Mouse (Mus musculus) midbrain, embryonic 11.5 days (tissue): ENCODE measurements at regions not wholly inside any gene's neighbourhood (a gene's known extent, or its start where the extent isn't known, plus 50 kb on each side); places are given as distances from the start of the nearest gene placed in this dataset.
A peak's percentile ranks its signal among the peaks of the same experiment; 100 is the strongest.

Source experiments
- ATAC-seq: fragments of 200-750 bp; cut with Nextera tagmentation; 2 replicates; pipeline ENCODE4 v1.8.0; 2017; ENCODE audit warnings: moderate TSS enrichment, moderate library complexity; ENCODE audit not compliant: low FRiP score
- DNase-seq: peaks from one replicate; pipeline ENCODE4 v3.0.0; 2015; ENCODE audit warnings: low spot score; ENCODE audit errors: missing footprints
- H3K27ac ChIP-seq: fragments of 300-500 bp; sonication (generic); 2 replicates; pipeline ENCODE4 v1.5.1; 2014; ENCODE audit warnings: low read depth, low read length
- H3K27me3 ChIP-seq: fragments of 300-500 bp; sonication (generic); 2 replicates; pipeline ENCODE4 v1.6.1; 2014; ENCODE audit warnings: mild to moderate bottlenecking, low read length, moderate library complexity, mixed read lengths; ENCODE audit not compliant: control insufficient read depth, insufficient read depth
- H3K36me3 ChIP-seq: fragments of 300-500 bp; sonication (generic); 2 replicates; pipeline ENCODE4 v1.6.1; 2014; ENCODE audit warnings: mild to moderate bottlenecking, low read length, moderate library complexity, mixed read lengths; ENCODE audit not compliant: control insufficient read depth, insufficient read depth
- H3K4me1 ChIP-seq: fragments of 300-500 bp; sonication (generic); 2 replicates; pipeline ENCODE4 v1.6.1; 2014; ENCODE audit warnings: low read length; ENCODE audit not compliant: control insufficient read depth, insufficient read depth
- H3K4me2 ChIP-seq: fragments of 300-500 bp; sonication (generic); 2 replicates; pipeline ENCODE4 v1.6.1; 2014; ENCODE audit warnings: mild to moderate bottlenecking, moderate library complexity
- H3K4me3 ChIP-seq: fragments of 300-500 bp; sonication (generic); 2 replicates; pipeline ENCODE4 v1.5.1; 2014; ENCODE audit warnings: low read depth, low read length
- H3K9ac ChIP-seq: fragments of 300-500 bp; sonication (generic); 2 replicates; pipeline ENCODE4 v1.6.1; 2014; ENCODE audit warnings: low read length
- H3K9me3 ChIP-seq: fragments of 300-500 bp; sonication (generic); 2 replicates; pipeline ENCODE4 v1.6.1; 2016; ENCODE audit warnings: low read length; ENCODE audit not compliant: control insufficient read depth
- WGBS: fragments of 180-500 bp; shearing (Covaris S2); extraction: QIAGEN DNeasy Blood & Tissue Kit; methylation state at CpG from one replicate; pipeline ENCODE4 v1.1.7; 2014; 5-methylcytosine and 5-hydroxymethylcytosine counted together

DNA sequence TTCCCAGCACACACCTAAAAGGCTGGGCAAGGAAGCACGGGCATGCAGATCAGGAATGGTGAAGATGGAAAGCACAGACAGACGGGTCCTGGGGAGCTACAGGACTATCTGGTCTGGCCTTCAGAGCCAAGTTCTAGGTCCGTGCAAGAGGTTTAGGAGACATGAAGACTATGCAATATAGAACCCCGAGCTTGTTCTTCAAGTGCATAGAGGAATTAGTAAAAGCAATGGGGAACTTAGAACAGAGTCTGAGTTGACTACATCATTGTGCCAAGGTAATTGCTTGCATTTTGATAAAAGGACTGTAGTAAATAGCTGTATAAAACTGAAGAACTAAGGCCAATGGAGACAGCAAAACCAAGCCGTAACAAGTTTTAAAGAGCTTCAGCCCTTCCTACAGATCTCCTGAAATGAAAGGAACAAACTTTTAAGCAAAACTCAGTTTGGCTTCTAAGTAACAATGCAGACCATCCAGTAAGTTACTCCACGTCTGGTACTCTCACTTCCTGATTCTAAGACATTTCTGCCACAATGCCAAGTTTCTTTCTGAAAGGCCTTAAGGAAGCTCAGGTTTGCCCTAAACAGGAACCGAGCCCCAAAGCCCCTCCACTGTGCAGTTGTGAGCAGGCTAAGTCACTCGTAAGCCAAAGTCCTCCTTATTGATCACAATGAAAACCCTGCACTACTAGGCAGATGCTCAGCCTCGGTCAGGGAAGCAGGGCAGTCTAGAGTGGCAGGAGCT, 234.0 kb upstream of the Smim15 start:
- Histone ChIP-seq H3K4me3 (no peak overlapping the region), H3K4me1 (peaks cover 16% of the 10 kb centered on the region), H3K9me3 (no peaks in the 10 kb centered on the region), H3K27ac (no peak overlapping the region), H3K27me3 (no peaks in the 10 kb centered on the region), H3K9ac (no peak overlapping the region), H3K36me3 (no peaks in the 10 kb centered on the region), H3K4me2 (no peak overlapping the region)
- WGBS: 74% methylated on average over 9 of the region's 9 CpGs
- no peak for DNase-seq
- no peak for ATAC-seq

DNA sequence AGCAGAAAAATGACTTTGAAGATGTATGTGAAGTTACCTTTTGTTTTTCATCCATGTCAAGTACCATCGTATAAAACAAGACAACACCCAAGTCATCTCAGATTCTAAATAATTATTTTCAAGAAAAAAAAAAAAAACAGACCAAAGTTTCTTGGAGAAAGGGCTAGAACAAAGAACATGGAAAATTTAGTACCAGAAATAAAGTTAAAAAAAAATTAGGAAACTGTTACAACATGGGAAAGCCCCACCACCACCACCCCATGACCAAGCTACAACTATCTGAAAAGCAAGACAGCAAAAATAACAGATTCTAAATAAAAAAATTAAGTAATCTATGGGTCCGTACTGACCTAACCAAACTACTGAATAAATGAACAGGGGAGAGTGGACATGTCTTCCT, 235.3 kb upstream of the Smim15 start:
- Histone ChIP-seq H3K4me3 (no peak overlapping the region), H3K9me3 (no peaks in the 10 kb centered on the region; the same call in 1 of the 2 replicates), H3K4me1 (peaks cover 11% of the 10 kb centered on the region), H3K36me3 (no peaks in the 10 kb centered on the region), H3K27me3 (no peaks in the 10 kb centered on the region), H3K4me2 (no peak overlapping the region), H3K9ac (no peak overlapping the region), H3K27ac (no peak overlapping the region)
- WGBS: 87% methylated on average over 2 of the region's 2 CpGs
- ATAC-seq (no peak), DNase-seq (no peak)

DNA sequence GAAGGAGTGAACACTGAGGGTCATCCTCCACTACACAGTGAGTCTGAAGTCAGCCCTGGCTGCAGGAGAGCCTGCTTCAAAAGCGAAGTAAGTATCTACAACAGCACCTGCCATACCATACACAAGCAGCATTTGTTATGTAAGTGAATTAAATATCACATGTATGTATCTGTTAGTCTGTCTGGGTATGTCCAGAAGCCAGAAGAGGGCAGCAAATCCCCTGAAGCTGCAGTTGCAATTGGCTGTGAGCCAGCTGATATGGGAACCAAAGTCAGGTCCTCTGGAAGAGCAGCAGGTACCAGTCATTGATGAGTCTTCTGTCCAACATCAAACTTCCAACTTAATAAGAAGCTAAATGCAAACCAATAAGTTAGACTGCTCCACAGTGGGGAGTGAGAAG, 239.8 kb upstream of the Smim15 start:
- Histone ChIP-seq H3K27me3 (no peaks in the 10 kb centered on the region), H3K9ac (no peak overlapping the region), H3K36me3 (no peaks in the 10 kb centered on the region), H3K4me2 (no peak overlapping the region), H3K27ac (no peak overlapping the region), H3K4me1 (peaks cover 7% of the 10 kb centered on the region), H3K4me3 (no peak overlapping the region), H3K9me3 (no peaks in the 10 kb centered on the region; the same call in 1 of the 2 replicates)
- WGBS: 85% methylated on average over 1 of the region's 1 CpGs
- ATAC-seq: no peak
- no peak for DNase-seq

DNA sequence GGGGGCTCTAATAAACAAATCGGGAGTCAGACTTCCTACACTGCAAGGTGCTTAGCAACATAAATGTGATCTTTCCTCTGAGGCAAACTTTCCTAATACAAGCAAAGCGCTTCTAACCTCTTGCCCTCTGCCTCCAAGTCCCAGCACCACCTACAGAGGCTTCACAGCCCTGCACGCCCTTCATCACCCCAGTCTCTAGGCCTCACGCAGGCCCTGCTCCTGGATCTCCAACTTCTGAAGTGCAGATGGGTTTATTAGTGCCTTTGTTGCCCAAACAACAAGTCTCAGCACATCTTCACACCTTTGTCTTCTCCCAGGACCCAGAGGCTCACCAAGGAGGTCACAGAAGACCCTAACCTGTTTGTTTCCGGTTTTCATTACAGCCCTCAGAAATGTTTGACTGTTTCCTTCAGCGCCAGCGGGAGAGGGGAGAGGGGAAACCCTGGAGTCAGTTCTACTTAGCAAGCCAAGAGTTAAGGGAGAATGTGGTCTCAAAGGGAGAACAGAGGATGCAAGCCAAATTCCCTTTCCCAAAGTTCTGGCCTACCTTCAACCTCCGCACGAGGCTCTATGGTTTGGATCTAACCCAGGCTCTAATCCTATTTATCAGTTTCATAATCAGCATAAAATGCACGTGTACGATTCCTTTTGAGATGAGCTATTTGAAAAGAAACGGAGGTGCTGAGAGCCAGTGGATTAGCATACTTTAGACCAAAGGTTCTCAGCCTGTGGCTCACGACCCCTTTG, 244.9 kb upstream of the Smim15 start:
- Histone ChIP-seq H3K27ac (no peak overlapping the region), H3K9ac (no peak overlapping the region), H3K4me1 (peaks cover 13% of the 10 kb centered on the region), H3K9me3 (no peaks in the 10 kb centered on the region), H3K4me3 (no peak overlapping the region), H3K4me2 (peak overlapping the region; percentile 3; the same call in 1 of the 2 replicates), H3K36me3 (no peaks in the 10 kb centered on the region), H3K27me3 (no peaks in the 10 kb centered on the region)
- WGBS: 6% methylated on average over 13 of the region's 13 CpGs
- ATAC-seq (peak; percentile 36; the same call in 1 of the 2 replicates), DNase-seq (peak; percentile 89)

DNA sequence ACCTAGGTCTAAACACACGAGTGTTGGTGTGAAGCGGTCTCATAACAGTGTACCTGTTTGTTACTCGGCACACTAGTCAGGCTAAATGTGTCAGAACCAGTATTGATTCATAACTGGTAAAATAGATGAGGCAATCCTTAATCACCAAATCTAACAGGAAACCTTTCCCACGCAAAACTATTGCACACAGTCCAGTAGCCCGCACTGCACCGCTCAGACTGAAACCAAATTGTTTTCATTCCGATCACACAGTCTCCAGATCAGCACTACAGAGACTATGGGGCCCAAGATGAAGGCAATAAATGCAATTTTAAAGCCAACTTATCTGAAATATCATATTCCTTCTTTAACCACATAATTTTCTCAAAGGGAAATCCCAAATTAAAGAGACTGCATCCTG, 246.1 kb upstream of the Smim15 start:
- Histone ChIP-seq H3K9ac (no peak overlapping the region), H3K27ac (no peak overlapping the region), H3K4me1 (peaks cover 20% of the 10 kb centered on the region), H3K9me3 (no peaks in the 10 kb centered on the region), H3K4me3 (no peak overlapping the region), H3K36me3 (no peaks in the 10 kb centered on the region), H3K27me3 (no peaks in the 10 kb centered on the region), H3K4me2 (no peak overlapping the region)
- no peak for ATAC-seq
- WGBS: 71% methylated on average over 7 of the region's 7 CpGs
- no peak for DNase-seq

DNA sequence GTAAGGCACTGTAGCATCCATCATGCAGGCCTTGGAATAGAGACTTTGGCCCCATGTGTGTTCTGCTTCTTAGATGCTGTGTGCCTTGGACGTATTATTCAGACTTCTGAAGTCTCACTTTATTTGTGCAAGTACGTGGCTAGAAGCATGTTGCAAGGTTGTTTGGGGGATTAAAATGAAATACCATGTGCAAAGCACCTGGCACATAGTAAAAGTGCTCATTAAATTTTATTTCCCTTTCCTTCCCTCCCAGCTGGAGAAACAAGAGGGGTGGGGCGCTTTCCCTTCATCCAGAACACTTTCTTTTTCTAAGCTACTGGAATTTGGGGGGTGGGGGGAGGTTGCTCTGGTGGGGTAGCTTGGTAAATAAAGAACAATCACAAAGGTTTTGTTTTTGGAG, 248.7 kb upstream of the Smim15 start:
- H3K4me2 ChIP-seq: no peak overlapping the region
- H3K27ac ChIP-seq: no peak overlapping the region
- no peaks in the 10 kb centered on the region for H3K27me3 ChIP-seq
- H3K4me1 ChIP-seq: peaks cover 25% of the 10 kb centered on the region
- 80% methylated on average over 3 of the region's 3 CpGs for WGBS
- ATAC-seq: no peak
- no peak for DNase-seq
- H3K4me3 ChIP-seq: no peak overlapping the region
- H3K36me3 ChIP-seq: no peaks in the 10 kb centered on the region
- no peaks in the 10 kb centered on the region for H3K9me3 ChIP-seq
- H3K9ac ChIP-seq: no peak overlapping the region

DNA sequence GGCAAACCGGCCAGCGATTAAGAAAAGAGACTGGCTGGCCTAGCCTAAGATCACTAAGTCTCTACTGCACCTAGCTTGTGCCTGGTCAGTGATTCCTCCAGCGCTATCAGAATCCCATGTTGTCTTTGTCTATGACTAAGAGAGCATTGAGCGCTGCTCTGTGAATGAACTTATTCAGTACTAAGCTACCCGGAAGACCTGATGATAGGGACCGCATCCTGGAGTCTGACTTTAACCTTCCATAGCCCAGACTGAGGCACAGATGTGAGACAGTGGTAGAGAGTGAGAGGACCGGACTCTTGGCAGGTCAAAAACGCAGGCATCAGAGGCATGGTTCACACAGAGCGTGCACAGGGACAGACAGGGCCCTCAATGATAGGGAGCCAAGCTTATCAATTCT, 252.5 kb upstream of the Smim15 start:
- no peak for ATAC-seq
- WGBS: 84% methylated on average over 9 of the region's 9 CpGs

DNA sequence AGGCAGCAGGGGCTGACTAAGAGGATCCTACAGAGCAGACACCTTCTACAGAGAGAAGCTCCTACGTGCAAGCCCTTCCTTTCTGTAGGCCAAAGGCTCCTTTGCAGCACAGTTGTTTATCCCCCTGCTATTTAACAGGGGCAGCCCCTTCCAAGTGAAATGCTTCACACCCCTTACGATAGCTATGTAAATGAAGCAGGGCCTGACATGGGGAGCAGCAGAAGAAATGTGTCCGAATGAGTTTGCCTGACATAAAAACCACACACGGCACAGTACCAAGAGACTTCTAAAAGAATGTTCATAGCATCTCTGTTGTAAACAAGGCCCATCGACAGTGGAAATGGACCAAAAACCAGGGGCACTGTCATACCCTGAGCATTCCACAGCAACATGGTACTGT, 259.3 kb upstream of the Smim15 start:
- no peak overlapping the region for H3K27ac ChIP-seq
- no peak overlapping the region for H3K4me2 ChIP-seq
- 80% methylated on average over 5 of the region's 5 CpGs for WGBS
- no peak for ATAC-seq
- no peak overlapping the region for H3K4me3 ChIP-seq
- no peaks in the 10 kb centered on the region for H3K27me3 ChIP-seq
- no peak overlapping the region for H3K9ac ChIP-seq
- H3K36me3 ChIP-seq: no peaks in the 10 kb centered on the region
- H3K4me1 ChIP-seq: no peaks in the 10 kb centered on the region
- DNase-seq: no peak
- no peaks in the 10 kb centered on the region for H3K9me3 ChIP-seq

More for the DNA sequence above, 252.5 kb upstream of the Smim15 start:
- DNase-seq: no peak
- Histone ChIP-seq H3K27ac (no peak overlapping the region), H3K9me3 (no peaks in the 10 kb centered on the region), H3K36me3 (no peaks in the 10 kb centered on the region), H3K4me2 (no peak overlapping the region), H3K27me3 (no peaks in the 10 kb centered on the region), H3K4me3 (no peak overlapping the region), H3K9ac (no peak overlapping the region), H3K4me1 (peaks cover 14% of the 10 kb centered on the region)

DNA sequence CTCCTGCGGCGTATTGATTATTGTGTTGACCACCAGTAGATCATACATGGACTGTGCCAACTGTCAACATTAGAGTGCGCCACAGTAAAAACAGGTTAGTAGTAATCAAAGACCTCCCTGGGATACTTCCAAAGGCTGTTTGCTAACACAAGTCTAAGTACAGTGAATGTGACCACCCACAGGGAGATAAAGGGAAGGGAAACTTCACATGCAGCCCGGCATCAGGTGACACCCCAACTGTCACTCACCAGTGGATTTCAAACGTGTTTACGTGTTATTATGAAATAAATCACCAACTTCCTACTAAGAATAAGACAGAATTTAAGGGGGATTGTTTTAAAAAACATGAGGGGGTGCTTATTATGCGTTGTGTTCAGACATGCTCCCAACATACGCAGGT, 262.5 kb upstream of the Smim15 start:
- no peak overlapping the region for H3K4me3 ChIP-seq
- no peaks in the 10 kb centered on the region for H3K4me1 ChIP-seq
- no peak overlapping the region for H3K9ac ChIP-seq
- no peak for ATAC-seq
- H3K27ac ChIP-seq: no peak overlapping the region
- no peaks in the 10 kb centered on the region for H3K9me3 ChIP-seq
- WGBS: 94% methylated on average over 8 of the region's 8 CpGs
- no peak overlapping the region for H3K4me2 ChIP-seq
- no peak for DNase-seq
- H3K36me3 ChIP-seq: no peaks in the 10 kb centered on the region
- H3K27me3 ChIP-seq: no peaks in the 10 kb centered on the region
